Mouse (Mus musculus) heart, adult 18-20 months (tissue): ENCODE data around the gene AC141477.1. TPM values are rescaled to one million over a fixed set of nuclear protein-coding genes. Genes with fewer than 3 reads are reported as not detected.

Source experiments
- DNase-seq, 2 experiments: peaks; one replicate each; pipeline ENCODE4 v3.0.0; 2021 to 2022; ENCODE audit warnings: mixed read lengths in 1 of 2
- total RNA-seq, 2 experiments: library from RNA; stranded (reverse); gene quantifications; 2 replicates each; pipeline ENCODE4 v1.2.3; 2021

Gene AC141477.1
- total RNA-seq, 2 experiments from 2014 or later, result not detected

DNA sequence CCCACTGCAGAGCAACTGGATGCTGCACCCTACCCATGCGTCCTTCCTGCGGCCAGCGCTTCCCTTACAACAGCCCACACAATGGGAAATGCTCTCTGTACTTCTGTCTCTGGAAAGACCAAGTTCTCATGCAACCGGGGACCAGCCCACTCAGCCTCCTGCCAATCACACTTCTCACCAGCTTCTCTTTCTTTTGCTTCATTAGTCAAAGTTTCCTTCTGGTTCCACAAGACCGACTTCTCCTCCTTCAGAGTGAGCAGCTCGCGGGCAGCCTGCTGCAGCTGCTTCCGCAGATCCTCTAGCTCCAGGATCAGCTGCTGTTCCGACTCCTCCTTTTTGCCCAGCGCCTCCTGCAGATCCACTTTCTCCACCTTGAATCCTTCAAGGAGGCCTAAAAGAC is 31.7 kb downstream of the AC141477.1 start:
- no peak for DNase-seq

DNA sequence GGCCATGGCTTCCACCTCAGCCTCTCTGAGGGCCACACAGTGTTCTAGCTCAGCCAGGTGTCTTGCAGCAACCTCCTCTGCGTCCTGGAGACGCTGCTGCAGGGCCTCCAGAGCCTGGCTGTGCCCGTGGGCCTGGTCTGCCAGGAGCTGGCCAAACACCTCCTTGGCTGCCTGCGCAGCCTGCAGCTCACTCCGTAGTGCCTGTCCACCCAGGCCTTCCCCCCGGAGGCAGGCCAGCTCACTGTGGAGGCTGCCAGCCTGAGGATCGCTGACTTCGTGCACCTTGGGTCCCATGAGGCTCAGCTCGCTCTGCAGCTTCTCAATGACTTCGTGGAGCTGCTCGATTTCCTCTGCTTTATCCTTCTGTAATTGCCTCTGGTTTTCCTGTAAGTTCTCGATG is 47.6 kb downstream of the AC141477.1 start:
- no peak for DNase-seq

DNA sequence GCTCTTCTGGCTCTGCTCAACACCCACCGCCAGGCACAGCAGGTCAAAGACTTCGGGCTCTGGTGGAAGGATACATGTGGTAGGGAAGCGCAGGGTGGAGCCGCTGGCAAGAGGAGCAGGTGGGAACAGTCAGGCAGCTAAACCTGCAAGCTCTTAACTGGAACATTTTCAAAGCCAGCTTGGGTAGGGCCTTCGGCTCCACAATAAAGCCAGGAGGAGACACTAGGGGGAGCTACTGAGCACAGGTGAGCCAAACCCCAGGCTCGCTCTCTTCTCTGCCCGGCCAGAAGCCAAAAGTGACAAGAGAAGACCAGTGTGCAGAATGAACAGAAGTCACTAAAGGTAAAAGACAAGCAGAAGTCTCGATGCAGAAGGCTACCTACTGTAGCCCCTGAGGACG is 48.5 kb downstream of the AC141477.1 start:
- DNase-seq, result peak in 1 of 2 experiments; percentile 37

DNA sequence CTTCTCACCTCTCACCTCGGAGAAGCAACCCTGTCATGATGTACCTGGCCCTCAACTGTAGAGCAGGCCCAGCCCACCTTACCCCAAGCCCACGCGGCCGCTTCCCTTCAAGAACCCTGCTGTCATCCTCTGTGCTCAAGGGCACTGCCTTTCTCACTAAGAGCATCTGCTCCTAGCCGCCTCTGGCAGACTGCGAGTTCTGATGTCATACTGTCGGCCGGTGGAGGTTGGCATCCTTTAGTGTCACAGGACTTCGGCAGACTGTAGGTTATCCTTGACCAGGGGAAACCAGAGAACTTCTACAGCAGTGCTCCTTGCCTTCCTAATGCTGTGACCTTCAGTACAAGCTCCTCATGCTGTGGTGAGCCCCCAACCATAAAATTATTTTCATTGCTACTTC is 49.1 kb downstream of the AC141477.1 start:
- DNase-seq, result peak; percentile 24 to 25

Other genes with a start within 250 kb of the AC141477.1 start
- gene Prmt2, start 202.6 kb downstream of the AC141477.1 start, total RNA-seq, result 10 to 100 TPM; 10.8 to 12.6 TPM
- gene S100b, start 186.6 kb downstream of the AC141477.1 start, total RNA-seq, result 1 to 10 TPM; 2.0 to 2.8 TPM
- 1 to 10 TPM; 7.6 to 7.8 TPM for gene Dip2a, start 95.2 kb downstream of the AC141477.1 start, total RNA-seq
- gene Pcnt, start 2.3 kb upstream of the AC141477.1 start, total RNA-seq, result 10 to 100 TPM; 37.5 to 55.8 TPM
- under 1 TPM in 1 of 2 experiments, not detected in 1; 0.62 TPM for gene 2610028H24Rik, start 8.6 kb upstream of the AC141477.1 start, total RNA-seq
- 10 to 100 TPM; 23.1 to 27.5 TPM for gene Mcm3ap, start 28.5 kb upstream of the AC141477.1 start, total RNA-seq
- gene Ybey, start 28.7 kb upstream of the AC141477.1 start, total RNA-seq, result 1 to 10 TPM; 3.2 to 3.5 TPM
- 1 to 10 TPM; 7.1 to 8.0 TPM for gene Lss, start 91.1 kb upstream of the AC141477.1 start, total RNA-seq
- gene Spatc1l, start 121.8 kb upstream of the AC141477.1 start, total RNA-seq, result not detected
- not detected for gene Ftcd, start 135.2 kb upstream of the AC141477.1 start, total RNA-seq
- gene Col6a2, start 183.2 kb upstream of the AC141477.1 start, total RNA-seq, result 10 to 100 TPM; 45.4 to 46.4 TPM